Mouse (Mus musculus): ENCODE measurements at regions not wholly inside any gene's neighbourhood (a gene's known extent, or its start where the extent isn't known, plus 50 kb on each side); places are given as distances from the start of the nearest gene placed in this dataset.

DNA sequence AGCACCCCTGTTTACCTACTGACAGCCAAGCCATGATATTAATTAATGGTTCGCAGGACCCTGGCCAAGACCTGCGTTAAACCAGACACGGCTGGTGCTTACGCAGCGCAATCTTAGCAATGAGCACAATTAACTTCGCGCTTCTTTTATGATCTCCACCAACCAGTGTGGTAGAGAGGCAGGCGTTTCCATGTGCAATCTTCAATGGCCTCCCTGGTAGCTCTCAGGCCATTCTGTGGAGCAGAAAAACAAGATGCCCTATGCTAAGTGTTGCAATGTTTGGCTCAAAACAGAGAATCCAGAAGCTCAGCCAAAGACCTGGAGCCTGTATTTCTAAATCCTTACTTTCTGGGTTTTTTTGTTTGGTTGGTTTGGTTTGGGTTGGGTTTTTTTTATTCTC is 186.9 kb upstream of the 4930412O13Rik start:
- no peak for DNase-seq

- DNase-seq: no peak
Observed at GRCm38 (mm10) chr2:9697591-9698345, 183.3 kb upstream of the 4930412O13Rik start.

DNA sequence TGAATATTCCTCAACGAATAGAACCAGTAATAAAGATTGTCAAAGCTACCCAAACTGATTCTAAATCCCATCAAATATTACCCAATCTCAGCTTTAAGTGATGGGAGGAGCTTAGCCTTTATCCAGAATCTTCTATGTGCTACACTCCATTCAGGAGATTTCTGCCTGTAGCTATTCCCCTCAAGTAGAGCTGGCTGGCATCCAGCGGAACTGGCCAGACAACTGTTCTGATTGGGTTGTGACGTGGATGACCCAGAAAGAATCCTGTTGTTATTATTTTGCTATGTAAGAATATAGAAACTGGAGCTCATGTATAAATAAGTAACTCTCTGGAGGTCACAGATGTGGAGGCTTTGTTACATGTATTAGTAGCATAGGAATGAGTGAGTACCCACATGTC is 176.8 kb upstream of the 4930412O13Rik start:
- no peak for DNase-seq

- DNase-seq: no peak
Observed at GRCm38 (mm10) chr2:9709466-9709865, 171.6 kb upstream of the 4930412O13Rik start.

DNA sequence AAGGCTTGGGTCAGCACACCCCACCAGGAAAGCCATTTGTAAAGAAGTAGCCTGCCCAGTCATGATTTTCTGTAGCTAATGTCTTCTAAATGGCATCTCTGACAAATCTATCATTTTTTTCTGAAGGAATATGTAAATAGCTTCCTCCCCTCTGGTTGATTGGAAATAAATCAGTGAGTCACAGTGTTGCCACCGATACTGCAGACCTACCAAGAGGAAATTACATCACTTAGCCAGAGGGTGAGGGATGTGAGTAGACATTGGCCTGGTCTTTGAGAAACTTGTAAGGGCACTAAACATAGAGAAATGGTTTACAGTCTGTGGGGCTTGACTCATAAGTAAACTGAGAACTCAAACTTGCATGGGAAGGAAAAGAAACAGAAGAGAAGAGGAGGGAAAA is 163.1 kb upstream of the 4930412O13Rik start:
- DNase-seq: no peak

- no peak for DNase-seq
Observed at GRCm38 (mm10) chr2:9733243-9733642, 147.8 kb upstream of the 4930412O13Rik start.

DNA sequence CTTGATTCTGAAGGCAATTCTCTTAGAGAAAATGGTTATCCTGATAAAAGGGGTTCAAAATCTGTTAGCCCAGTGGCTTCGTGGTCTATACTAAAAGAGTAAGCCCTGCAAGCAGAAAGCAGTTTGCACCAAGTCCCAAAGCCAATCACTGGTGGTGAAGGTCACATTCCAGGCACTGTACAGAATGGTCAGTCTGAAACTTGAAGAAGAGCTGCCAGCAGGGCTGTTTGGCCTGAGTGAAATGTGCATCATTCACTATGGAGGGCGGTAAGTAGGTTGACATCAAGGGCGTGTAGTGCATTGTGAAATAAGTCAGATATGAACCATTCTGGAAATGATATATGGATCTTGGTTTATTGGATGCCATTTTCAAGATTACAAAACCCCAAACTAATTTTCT is 136.9 kb upstream of the 4930412O13Rik start:
- no peak for DNase-seq

- DNase-seq: peak; percentile 18
Observed at GRCm38 (mm10) chr2:9749829-9750788, 130.9 kb upstream of the 4930412O13Rik start.

- no peak for DNase-seq
Observed at GRCm38 (mm10) chr2:9753691-9754090, 127.4 kb upstream of the 4930412O13Rik start.

GRCm38 (mm10) chr2:9754153-9754552 is 126.9 kb upstream of the 4930412O13Rik start:
- no peak for DNase-seq

- DNase-seq: no peak
Observed at GRCm38 (mm10) chr2:9757770-9758420, 123.2 kb upstream of the 4930412O13Rik start.

- no peak for DNase-seq
Observed at GRCm38 (mm10) chr2:9758983-9759382, 122.1 kb upstream of the 4930412O13Rik start.

GRCm38 (mm10) chr2:9759389-9760104 is 121.5 kb upstream of the 4930412O13Rik start:
- DNase-seq: no peak

DNA sequence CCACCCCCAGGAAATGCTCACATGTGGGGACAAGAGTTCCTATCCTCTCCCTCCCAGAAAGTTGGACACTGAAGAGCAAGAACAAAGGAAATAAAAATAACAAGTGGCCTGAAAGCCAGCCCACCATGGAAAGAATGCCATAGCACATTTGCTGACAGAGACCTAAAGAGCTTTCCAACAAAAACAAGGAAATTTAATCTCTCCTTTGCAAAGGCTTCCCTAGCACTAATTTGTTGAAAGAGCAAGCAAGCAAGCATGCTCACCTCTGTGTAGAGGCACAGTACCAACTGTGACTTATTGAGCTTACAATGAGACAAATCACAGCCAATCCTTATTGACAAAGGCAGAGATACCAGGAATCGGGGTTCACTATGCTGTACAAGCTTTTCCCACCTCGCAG is 100.9 kb upstream of the 4930412O13Rik start:
- no peak for DNase-seq

GRCm38 (mm10) chr2:9782698-9783097 is 98.4 kb upstream of the 4930412O13Rik start:
- DNase-seq: no peak

DNA sequence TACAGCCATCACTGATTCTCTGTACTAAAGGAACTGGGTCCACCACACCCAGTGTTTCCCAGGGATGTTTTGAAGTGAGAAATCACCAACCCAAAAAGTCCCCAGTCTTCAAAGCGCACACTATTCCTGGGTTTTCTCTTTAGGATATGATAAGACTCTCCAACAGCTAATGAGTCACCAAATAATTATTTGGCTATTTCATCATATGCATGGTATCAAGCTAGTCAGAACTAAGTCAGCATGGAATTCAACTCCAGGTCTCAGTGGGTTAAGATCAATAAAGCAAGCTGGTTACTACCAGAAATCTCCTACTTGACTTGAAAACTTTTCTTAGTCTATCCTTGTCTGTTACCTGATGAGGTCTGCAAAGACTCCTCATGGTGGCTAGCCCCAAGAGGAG is 89.1 kb upstream of the 4930412O13Rik start:
- DNase-seq: no peak

- no peak for DNase-seq
Observed at GRCm38 (mm10) chr2:9792381-9792780, 88.7 kb upstream of the 4930412O13Rik start.

DNA sequence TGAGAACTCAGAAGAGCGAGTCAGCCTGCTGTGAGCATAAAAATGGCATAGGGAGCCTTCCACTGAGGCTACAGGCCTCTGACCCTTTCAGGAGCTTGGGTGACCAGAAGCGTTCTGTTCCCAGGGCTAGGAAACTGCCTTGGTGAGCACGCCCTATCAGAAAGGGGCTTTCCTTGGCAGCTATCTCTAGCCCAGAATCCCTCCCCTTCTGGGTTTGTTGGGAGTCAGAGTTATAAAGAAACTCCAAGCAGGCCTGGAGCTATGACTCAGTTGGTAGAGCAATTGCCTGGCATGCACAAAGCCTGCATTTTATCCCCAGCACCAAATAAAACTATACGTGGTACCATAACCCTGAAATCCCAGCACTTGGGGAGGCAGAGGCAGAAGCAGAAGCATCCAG is 85.7 kb upstream of the 4930412O13Rik start:
- no peak for DNase-seq

DNA sequence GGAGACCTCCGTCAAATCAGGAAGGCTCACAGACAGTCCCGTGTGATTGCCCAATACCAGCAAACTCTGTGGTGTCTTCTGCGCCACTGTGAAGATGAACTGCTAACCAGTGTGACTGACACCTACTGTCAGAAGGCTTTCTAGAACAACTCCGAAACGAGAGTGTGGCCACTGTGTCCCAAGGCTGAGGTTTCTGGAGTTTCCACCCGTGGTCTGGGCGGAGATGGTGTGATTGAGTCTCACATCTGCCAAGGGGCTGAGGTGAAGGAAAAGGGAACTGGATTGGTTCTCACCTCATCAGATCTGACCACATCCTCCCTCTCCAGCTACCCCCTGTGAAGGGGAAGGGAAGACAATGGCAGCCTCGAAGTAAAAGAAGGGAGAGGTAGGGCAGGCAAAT is 79.6 kb upstream of the 4930412O13Rik start:
- DNase-seq: no peak

DNA sequence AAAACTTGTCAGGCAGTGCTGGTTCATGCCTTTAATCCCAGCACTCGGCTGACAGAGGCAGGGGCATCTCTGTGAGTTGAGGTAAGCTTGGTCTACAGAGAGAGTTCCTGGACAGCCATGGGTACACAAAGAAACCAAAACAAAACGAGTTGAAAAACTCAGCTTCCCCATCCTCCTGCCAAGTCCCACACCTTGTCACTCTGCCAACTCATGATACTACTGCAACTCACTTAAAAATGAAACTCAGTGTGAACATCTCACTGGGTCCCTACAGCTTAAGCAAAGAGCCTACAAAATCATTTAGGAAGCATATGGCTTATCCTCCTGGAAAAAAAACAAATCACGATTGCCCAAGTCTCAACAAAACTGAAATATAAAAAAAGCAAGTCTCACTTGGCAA is 76.7 kb upstream of the 4930412O13Rik start:
- no peak for DNase-seq

- DNase-seq: no peak
Observed at GRCm38 (mm10) chr2:9805590-9805989, 75.5 kb upstream of the 4930412O13Rik start.

Data from layer of hippocampus, adult 9-11 months (tissue).